Mouse (Mus musculus) thymus, adult 2 months (tissue): ENCODE data around the gene Hpcal1. TPM values are rescaled to one million over a fixed set of nuclear protein-coding genes. Genes with fewer than 3 reads are reported as not detected.
A peak's percentile ranks its signal among the peaks of the same experiment; 100 is the strongest.

Experiments
- DNase-seq: peaks from one replicate; pipeline ENCODE4 v3.0.0; 2021
- H3K27ac ChIP-seq: fragments of 200-500 bp; 2 replicates; pipeline ENCODE4 v1.5.1; 2012; ENCODE audit warnings: low read length, control low read depth; ENCODE audit not compliant: control insufficient read depth, insufficient read depth
- H3K27me3 ChIP-seq: fragments of 200-500 bp; 2 replicates; pipeline ENCODE4 v1.6.1; 2012; ENCODE audit warnings: mild to moderate bottlenecking, low read length, moderate library complexity, mixed read lengths; ENCODE audit not compliant: control insufficient read depth, insufficient read depth
- H3K36me3 ChIP-seq: fragments of 200-500 bp; 2 replicates; pipeline ENCODE4 v1.6.1; 2012; ENCODE audit warnings: mild to moderate bottlenecking, low read length, moderate library complexity; ENCODE audit not compliant: control insufficient read depth, insufficient read depth
- H3K4me1 ChIP-seq: fragments of 200-500 bp; replicated peaks from 2 replicates; pipeline ENCODE4 v1.6.1; 2012; ENCODE audit warnings: low read length; ENCODE audit not compliant: control insufficient read depth, insufficient read depth
- H3K4me3 ChIP-seq: fragments of 200-500 bp; 2 replicates; pipeline ENCODE4 v1.5.1; 2012; ENCODE audit warnings: mild to moderate bottlenecking, low read length, control low read depth, moderate library complexity; ENCODE audit not compliant: control insufficient read depth, insufficient read depth
- CTCF ChIP-seq: fragments of 200-500 bp; IDR thresholded peaks from 2 replicates; pipeline ENCODE4 v1.5.1; 2012; ENCODE audit warnings: mild to moderate bottlenecking, control low read depth, low read length, moderate library complexity, borderline replicate concordance; ENCODE audit not compliant: control insufficient read depth, poor library complexity, insufficient read depth; ENCODE audit errors: extremely low read depth
- POLR2A ChIP-seq: fragments of 200-500 bp; IDR thresholded peaks from 2 replicates; pipeline ENCODE4 v1.6.1; 2012; ENCODE audit warnings: mild to moderate bottlenecking, low read length, control low read depth, moderate library complexity; ENCODE audit not compliant: control insufficient read depth, poor library complexity, insufficient read depth; ENCODE audit errors: extremely low read depth
- WGBS: fragments of 180-500 bp; shearing (Covaris S2); methylation state at CpG from one replicate; pipeline ENCODE4 v1.1.7; 2018; 5-methylcytosine and 5-hydroxymethylcytosine counted together
- polyA plus RNA-seq: library from polyadenylated mRNA; depleted of rRNA; stranded (reverse); fragments of >200 nt; gene quantifications from 2 replicates; pipeline ENCODE4 v1.2.3, GENCODE M21; 2012

Gene Hpcal1
- polyA plus RNA-seq, 1 experiment = 322 TPM

DNA sequence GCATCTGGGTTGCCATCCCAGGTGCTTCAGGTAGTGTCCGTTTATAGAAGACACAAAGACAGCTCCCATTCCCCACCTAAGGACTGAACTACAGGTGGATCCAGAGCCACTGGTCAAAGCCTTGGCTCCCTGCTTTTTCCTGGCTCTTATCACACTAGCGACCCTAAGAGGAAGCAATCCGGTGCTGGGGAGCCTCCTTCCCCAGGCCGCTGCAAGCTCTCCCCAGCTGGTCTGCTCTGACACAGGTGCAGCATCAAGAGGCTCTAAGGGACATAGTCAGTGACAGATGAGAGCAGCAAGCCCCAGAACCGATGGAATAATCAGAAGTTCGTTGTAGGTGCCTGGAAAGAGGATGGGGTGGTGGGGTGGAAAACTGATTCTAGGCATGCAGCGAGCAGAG is 54.8 kb downstream of the Hpcal1 start:
- H3K4me1 ChIP-seq = peaks cover 83% of the 10 kb centered on the region
- peak; percentile 42 for DNase-seq
- WGBS = 46% methylated on average over 7 of the region's 7 CpGs
- peak overlapping the region; percentile 42; the same call in 1 of the 2 replicates for H3K27ac ChIP-seq
- no peak for TF ChIP-seq POLR2A
- no peaks in the 10 kb centered on the region for H3K27me3 ChIP-seq
- no peak overlapping the region for H3K4me3 ChIP-seq
- H3K36me3 ChIP-seq = no peaks in the 10 kb centered on the region

- no peaks in the 10 kb centered on the region for H3K27me3 ChIP-seq
- DNase-seq = no peak
- peaks cover 76% of the 10 kb centered on the region for H3K4me1 ChIP-seq
- TF ChIP-seq CTCF (no peak), POLR2A (no peak)
- H3K4me3 ChIP-seq = no peak overlapping the region
- H3K36me3 ChIP-seq = no peaks in the 10 kb centered on the region
- WGBS = 47% methylated on average over 3 of the region's 3 CpGs
- H3K27ac ChIP-seq = no peak overlapping the region
Observed at GRCm38 (mm10) chr12:17746725-17747124, 56.1 kb downstream of the Hpcal1 start.

- peaks cover 68% of the 10 kb centered on the region for H3K4me1 ChIP-seq
Observed at GRCm38 (mm10) chr12:17747191-17748154, 56.8 kb downstream of the Hpcal1 start.

DNA sequence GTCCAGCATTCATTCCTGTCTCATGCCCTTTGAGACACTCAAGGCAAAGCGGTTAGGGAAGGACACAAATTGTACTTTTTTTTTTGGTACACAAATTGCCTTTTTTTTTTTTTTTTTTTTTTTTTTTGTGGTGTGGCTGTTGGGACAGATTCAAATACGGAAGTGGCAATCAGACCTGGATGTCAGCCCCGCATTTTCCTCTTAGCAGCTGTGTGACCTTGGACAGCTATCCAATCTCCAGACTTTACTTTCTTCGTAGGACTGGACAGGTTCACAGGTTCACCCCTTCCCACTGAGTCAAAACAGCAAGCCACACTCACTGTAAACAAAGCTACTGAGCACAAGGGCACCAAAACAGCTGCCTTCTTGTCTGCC is 57.5 kb downstream of the Hpcal1 start:
- Histone ChIP-seq H3K27ac (no peak overlapping the region; the same call in 1 of the 2 replicates), H3K27me3 (no peaks in the 10 kb centered on the region), H3K4me1 (peaks cover 66% of the 10 kb centered on the region), H3K4me3 (no peak overlapping the region), H3K36me3 (no peaks in the 10 kb centered on the region)
- WGBS = 36% methylated on average over 4 of the region's 4 CpGs
- TF ChIP-seq POLR2A (no peak), CTCF (no peak)
- no peak for DNase-seq

More at GRCm38 (mm10) chr12:17747191-17748154, 56.8 kb downstream of the Hpcal1 start:
- 66% methylated on average over 10 of the region's 10 CpGs for WGBS
- Histone ChIP-seq H3K27ac (no peak overlapping the region; the same call in 1 of the 2 replicates), H3K27me3 (no peaks in the 10 kb centered on the region), H3K36me3 (no peaks in the 10 kb centered on the region), H3K4me3 (no peak overlapping the region)
- DNase-seq = no peak
- no peak for TF ChIP-seq CTCF
- no peak for TF ChIP-seq POLR2A

DNA sequence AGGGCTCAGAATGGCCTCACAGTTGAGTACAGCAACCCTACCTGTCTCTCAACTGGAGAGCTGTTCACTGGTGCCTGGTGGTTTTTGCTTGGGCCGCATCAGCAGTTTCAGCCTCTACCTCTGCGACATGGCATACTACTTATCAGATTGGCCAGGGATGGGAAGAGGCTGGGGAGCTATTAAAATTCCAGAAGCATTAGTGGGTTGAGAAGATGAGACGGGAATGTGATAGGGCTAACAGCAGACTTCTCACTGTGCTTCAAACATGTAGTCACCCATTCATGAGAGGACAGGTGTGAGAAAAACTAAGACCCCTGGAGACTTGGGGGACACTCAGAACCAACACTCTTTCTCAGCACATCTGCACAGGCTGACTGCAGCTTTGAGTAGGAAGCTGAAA is 59.1 kb downstream of the Hpcal1 start:
- Histone ChIP-seq H3K36me3 (no peaks in the 10 kb centered on the region), H3K4me1 (peaks cover 52% of the 10 kb centered on the region), H3K4me3 (no peak overlapping the region), H3K27ac (0 out of 2 replicates have a peak overlapping the region, but pooled peaks have one; percentile 22), H3K27me3 (no peaks in the 10 kb centered on the region)
- DNase-seq = no peak
- TF ChIP-seq POLR2A (no peak), CTCF (no peak)
- 93% methylated on average over 3 of the region's 3 CpGs for WGBS

GRCm38 (mm10) chr12:17750500-17750899 is 59.8 kb downstream of the Hpcal1 start:
- Histone ChIP-seq H3K4me3 (no peak overlapping the region), H3K27me3 (no peaks in the 10 kb centered on the region), H3K36me3 (no peaks in the 10 kb centered on the region), H3K4me1 (peaks cover 45% of the 10 kb centered on the region), H3K27ac (0 out of 2 replicates have a peak overlapping the region, but pooled peaks have one; percentile 22)
- DNase-seq = no peak
- WGBS = 82% methylated on average over 4 of the region's 4 CpGs
- TF ChIP-seq CTCF = no peak
- TF ChIP-seq POLR2A = no peak

GRCm38 (mm10) chr12:17752828-17753227 is 62.2 kb downstream of the Hpcal1 start:
- 96% methylated on average over 5 of the region's 5 CpGs for WGBS
- TF ChIP-seq POLR2A = no peak
- TF ChIP-seq CTCF = no peak
- Histone ChIP-seq H3K27ac (no peak overlapping the region), H3K4me3 (no peak overlapping the region), H3K4me1 (peaks cover 21% of the 10 kb centered on the region), H3K27me3 (no peaks in the 10 kb centered on the region), H3K36me3 (no peaks in the 10 kb centered on the region)
- DNase-seq = no peak
